Mouse (Mus musculus): ENCODE measurements around the gene 4930404H24Rik.

The 4930404H24Rik gene

GRCm38 (mm10) chr2:153528571-153529364 is 36.2 kb downstream of the 4930404H24Rik start:
- no peak for DNase-seq (ENCODE audit: low read depth in 2 of 2, low spot score in 2 of 2)

GRCm38 (mm10) chr2:153529365-153529781 is 36.8 kb downstream of the 4930404H24Rik start:
- no peak for DNase-seq (ENCODE audit: low read depth in 2 of 2, low spot score in 2 of 2)

- no peak for DNase-seq (ENCODE audit: low read depth in 2 of 2, low spot score in 2 of 2)
Measured at GRCm38 (mm10) chr2:153529931-153530766, 37.6 kb downstream of the 4930404H24Rik start, which contains the start of gene Nol4l. Gene Nol4l, minus strand, starts transcription at chr2:153529971.

GRCm38 (mm10) chr2:153530948-153531347 is 38.4 kb downstream of the 4930404H24Rik start:
- DNase-seq (ENCODE audit: low read depth in 2 of 2, low spot score in 2 of 2) = no peak

GRCm38 (mm10) chr2:153533981-153534380 is 41.4 kb downstream of the 4930404H24Rik start:
- no peak for DNase-seq (ENCODE audit: low read depth in 2 of 2, low spot score in 2 of 2)

GRCm38 (mm10) chr2:153538898-153539297 is 46.3 kb downstream of the 4930404H24Rik start:
- DNase-seq (ENCODE audit: low read depth in 2 of 2, low spot score in 2 of 2) = no peak

- no peak for DNase-seq (ENCODE audit: low read depth in 2 of 2, low spot score in 2 of 2)
Measured at GRCm38 (mm10) chr2:153542936-153543668, 50.5 kb downstream of the 4930404H24Rik start.

Data from CD8-positive naive resting alpha-beta T cell, adult 2 months (primary cell).